Mouse (Mus musculus) spleen, adult 12 weeks (tissue): ENCODE data around the gene Wdr54.
A peak's percentile ranks its signal among the peaks of the same experiment; 100 is the strongest.

Experiments
- DNase-seq: peaks from one replicate; pipeline ENCODE4 v3.0.0; 2022; ENCODE audit warnings: low spot score

Wdr54 gene

DNA sequence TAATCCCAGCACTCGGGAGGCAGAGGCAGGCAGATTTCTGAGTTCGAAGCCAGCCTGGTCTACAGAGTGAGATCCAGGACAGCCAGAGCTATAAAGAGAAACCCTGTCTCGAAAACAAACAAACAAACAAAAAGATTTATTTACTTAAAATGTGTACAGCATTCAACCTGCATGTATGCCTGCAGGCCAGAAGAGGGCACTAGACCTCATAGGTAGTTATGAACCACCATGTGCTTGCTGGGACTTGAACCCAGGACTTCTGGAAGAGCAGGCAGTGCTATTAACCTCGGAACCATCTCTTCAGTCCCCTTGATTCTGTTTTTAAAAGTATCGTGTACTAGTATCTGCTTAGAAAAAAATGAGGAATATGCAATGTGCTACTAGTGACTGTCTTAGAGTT, 28.8 kb downstream of the Wdr54 start:
- DNase-seq: no peak

- no peak for DNase-seq
Measured at GRCm38 (mm10) chr6:83125331-83125730, 30.9 kb downstream of the Wdr54 start, which contains the start of gene Ino80b. Ino80b (minus strand) TSS chr6:83125431.

DNA sequence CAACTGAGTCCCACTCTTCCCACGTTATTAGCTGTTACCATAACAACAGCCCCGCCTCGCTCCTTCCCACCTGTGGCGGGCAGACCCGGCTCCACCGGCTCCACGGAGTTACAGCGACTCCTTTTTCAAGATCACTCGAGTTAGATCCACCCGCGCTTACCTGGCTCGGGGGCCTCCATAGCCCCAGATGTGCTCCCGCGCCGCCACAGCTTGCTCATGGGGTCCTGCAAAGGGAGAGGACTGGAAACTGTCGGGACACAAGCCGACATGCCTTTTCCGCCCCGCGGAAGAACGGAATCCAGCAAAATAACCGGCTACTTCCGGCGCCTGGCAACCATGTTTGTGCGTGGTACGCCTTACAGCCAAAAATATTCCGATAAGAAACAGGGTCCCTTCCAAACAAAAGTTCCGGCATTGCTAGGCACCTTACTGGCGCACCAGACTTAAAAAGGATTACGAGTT, 31.3 kb downstream of the Wdr54 start:
- DNase-seq: peak; percentile 83

DNA sequence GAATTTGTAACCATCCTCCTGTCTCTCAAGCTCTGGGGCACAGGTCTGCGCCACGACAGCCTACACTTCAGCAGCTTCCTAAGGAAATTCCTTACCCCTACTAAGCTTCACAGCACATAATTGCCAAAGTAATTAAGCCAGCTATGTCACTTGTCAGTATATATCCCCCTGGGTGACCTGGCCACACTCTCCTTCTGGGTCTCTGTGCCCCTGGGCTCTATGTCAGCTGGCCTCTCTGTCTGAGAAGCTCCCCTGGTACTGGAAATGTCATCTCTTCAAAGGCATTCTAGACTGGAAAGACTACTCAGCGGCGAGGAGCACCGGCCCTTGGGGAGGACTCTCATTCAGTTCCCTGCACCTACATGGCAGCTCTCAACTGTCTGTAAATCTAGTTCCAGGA, 33.2 kb downstream of the Wdr54 start:
- DNase-seq: no peak

DNA sequence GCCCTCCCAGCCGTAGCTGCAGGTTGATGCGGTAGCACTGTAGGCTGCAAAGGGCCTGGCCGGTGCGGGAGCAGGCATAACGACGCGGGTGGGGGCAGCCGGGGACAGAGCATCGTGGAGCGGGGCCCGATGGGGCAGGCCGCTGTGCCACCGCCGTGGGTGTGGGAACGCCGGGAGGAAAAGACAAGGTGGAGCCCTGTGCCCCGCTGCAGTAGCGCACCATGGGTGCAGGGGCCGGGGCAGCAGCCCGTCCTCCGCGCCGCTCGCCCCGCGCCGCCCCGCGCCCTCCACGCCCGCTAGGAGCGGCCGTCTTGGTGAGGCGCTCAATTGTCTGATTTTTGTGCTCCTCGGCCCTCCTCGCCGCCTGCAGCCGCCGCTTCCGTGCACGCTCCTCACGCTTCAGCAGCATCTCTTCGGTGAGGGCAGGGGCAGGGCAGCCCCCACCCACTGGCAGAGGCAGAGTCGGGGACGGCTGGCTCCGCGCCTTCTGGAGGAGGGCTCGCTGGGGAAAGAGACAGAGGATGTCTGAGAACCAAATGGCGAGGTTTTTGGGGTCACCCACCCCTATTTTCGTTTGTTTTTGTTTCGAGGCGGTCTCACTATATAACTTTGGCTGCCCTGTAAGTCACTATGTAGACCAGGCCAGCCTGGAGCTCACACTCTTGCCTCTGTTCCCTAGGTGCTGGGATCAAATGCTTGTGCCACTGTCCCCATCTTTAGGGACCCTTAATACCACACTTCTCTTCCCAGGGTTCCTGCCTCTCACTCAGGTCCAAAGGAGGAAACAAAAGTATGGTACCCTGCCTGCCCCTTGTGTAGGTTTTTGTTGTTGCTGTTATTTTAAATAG, 34.1 kb downstream of the Wdr54 start:
- DNase-seq: no peak

DNA sequence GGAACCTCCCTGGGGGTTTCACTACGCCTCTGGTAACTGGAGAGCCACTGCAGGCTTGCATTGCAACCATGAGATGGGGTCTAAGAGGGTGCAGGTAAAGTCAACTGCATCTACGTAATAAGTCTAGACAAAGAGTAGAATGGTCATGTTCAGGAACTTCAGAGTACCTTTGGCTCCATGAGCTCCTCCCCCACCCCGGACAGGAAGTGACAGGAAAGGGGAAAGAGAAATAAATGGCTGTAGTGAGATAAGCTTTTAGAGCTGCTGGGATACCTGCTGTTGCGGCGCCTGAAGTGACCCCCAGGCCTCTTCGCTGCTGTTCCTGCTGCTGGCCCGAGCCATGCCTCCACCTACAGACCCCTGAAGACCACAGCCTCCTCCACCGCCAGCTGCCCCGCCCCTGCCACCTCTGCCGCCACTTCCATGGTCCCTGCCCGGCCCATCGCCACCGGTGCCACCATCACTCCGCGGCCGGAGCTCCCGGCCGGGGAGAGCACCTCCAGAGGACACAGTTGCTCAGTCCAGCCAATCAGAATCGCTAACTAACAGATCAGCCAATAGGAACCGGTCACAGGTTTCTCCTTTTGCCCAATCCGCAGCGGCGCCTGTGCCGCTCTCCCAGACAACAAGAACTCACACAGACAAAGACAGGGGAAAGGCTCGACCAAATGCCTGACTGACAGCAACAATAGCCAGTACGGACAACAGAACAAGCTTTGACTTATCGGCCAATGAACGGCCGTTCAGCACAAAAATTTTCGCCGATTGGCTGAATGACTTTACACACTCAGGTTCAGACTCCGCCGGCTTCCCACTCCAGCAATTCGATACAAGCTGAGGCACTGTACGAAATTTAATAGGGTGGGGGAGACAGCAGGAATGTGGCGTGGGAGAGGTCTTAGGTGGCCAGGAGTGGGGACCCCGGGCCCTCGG, 35.0 kb downstream of the Wdr54 start, which contains the start of gene Wbp1:
TSS of gene Wbp1 (minus strand) at position 630 of the 933 bp plus-strand sequence.
- peak; percentile 88 for DNase-seq

GRCm38 (mm10) chr6:83119734-83120051, 36.5 kb downstream of the Wdr54 start:
- DNase-seq: no peak

GRCm38 (mm10) chr6:83118825-83119733, 37.1 kb downstream of the Wdr54 start:
- DNase-seq: no peak

- DNase-seq: no peak
Measured at GRCm38 (mm10) chr6:83118369-83118768, 37.8 kb downstream of the Wdr54 start.

GRCm38 (mm10) chr6:83117616-83118015, 38.6 kb downstream of the Wdr54 start:
- DNase-seq: no peak

DNA sequence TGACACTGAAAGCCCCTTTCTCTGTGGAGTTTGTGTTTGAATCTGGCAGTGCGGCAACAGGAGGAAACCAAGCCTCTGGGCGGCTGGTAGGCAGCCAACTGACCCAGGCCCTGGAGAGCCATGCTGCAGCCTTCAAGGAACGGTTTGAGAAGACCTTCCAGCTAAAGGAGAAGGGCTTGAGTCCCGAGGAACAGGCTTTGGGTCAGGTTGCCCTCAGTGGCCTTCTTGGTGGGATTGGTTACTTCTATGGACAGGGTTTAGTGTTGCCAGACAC, 39.1 kb downstream of the Wdr54 start:
- DNase-seq: no peak

DNA sequence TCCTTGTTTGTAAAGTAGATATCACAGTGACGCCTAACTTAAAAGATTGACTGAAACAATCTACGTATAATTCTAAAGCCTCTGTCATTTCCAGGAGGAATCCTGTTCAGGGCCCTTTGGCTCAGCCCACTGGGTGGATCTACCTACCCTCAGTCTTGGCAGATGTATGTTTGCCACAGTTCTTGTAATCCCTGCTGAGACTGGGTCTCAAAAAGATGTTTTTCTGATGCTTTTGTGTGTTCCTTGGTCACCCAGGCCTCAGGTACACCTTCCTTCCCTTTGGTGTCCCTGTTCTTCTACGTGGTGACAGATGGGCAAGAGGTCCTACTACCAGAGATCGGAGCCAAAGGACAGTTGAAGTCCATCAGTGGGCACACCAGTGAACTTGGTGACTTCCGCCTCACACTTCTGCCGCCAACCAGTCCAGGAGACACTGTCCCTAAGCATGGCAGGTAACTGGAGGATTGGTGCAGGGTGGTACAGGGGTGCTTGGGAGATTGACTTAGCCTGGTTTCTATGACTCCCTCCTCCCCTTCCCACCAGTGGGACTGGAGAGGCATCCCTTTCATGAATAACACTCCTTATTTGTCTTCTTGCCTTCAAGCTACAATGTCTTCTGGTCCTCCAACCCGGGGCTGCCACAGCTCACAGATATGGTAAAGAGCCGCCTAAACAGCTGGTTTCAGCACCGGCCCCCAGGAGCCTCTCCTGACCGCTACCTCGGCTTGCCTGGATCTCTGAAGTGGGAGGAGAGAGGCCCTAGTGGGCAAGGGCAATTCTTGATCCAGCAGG, 39.6 kb downstream of the Wdr54 start:
- DNase-seq: no peak

DNA sequence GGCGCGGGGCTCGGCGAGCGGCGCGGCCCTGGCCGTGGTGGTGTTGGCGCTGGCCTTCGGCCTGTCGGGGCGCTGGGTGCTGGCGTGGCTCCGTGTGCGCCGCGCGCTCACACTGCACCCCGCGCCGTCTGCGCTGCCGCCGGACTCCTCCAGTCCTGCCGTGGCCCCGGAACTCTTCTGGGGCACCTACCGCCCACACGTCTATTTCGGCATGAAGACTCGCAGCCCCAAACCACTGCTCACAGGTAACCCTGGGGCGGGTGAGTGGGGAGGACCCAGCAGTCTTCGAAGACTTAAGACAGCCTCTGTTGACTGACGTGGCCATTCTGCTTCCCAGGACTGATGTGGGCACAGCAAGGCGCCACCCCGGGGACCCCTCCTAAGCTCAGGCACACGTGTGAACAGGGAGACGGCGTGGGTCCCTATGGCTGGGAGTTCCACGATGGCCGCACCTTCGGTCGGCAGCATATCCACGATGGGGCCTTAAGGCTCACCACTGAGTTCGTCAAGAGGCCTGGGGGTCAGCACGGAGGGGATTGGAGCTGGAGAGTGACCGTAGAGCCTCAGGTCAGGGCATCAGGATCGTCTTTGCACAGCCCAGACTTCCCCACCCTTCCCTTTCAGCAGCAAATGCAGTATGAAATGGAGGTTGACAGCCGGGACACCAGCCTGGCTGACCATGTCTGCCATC, 40.4 kb downstream of the Wdr54 start:
- no peak for DNase-seq

DNA sequence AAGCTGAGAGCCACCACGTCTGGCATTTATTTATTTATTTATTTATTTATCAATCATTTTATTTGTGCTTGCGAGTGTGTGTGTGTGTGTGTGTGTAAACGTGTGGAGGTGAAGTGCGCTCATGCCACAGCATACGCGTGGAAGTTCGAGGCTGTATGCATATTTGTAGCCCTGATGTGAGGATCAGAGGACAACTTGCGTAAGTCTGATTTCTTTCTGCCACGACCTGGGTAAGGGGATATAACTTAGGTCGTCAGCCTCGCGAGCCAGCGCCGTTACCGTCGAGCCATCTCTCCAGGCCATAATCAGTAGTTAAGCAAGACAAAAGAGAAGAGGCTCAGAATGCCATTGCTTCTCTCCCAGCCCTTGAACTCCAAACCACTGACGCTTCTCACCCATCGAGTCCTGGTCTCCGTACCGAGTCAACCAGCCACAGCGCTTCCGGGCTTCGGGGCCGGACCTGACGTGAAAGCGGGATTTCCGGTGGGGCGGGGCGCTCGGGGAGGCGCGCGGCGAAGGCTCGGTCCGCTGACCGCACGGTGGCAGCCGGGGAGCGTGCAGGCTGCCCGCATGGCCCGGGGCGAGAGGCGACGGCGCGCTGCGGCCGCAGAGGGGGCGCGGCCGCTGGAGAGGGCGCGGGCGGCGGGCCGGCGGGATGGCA, 41.1 kb downstream of the Wdr54 start, which contains the start of gene Mogs:
TSS of gene Mogs (plus strand) at position 486 of the 661 bp plus-strand sequence.
- peak; percentile 88 for DNase-seq

DNA sequence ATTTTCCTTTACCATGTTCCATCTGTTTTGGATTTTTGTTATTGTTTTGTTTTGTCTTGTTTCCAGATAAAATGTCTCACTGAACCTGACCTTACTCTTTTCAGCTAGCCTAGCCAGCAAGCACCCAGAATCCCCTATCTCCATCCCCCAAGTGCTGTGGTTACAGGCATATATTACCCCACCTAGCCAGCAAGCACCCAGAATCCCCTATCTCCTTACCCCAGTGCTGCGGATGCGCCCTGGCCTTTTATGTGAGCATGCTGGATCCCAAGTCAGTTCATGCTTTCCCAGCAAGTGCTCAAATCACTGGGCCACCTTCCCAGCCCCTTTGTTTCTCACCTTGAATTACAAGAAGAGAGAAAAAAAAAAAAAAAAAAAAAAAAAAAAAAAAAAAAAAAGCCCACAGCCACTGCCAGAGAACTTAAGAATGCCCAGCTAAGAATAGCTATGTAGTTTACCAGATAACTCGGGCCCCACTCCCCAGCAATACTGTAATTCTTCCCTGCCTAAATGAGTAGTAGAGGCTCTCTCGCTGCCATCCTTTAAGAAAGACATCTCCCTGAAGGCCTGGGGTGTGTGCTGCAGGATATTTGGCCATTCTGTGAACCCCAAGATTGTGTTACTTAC, 44.6 kb downstream of the Wdr54 start:
- DNase-seq: no peak

- peak; percentile 61 for DNase-seq
Measured at GRCm38 (mm10) chr6:83108762-83109668, 47.2 kb downstream of the Wdr54 start, which contains the start of gene Mrpl53. Mrpl53 (plus strand) TSS chr6:83109040.

GRCm38 (mm10) chr6:83107566-83108400, 48.4 kb downstream of the Wdr54 start:
- peak; percentile 77 for DNase-seq
